Mouse (Mus musculus) monocyte, adult 5-6 weeks (primary cell): ENCODE results near the gene Fam78b. TPM values are rescaled to one million over a fixed set of nuclear protein-coding genes. Genes with fewer than 3 reads are reported as not detected.

Experiments used
- ATAC-seq: fragments of 153-309, 156-312 bp; replicated peaks from 2 replicates; pipeline ENCODE4 v1.8.0; 2017; ENCODE audit warnings: mild to moderate bottlenecking; ENCODE audit not compliant: low TSS enrichment, insufficient number of reproducible peaks, severe bottlenecking, poor library complexity, low FRiP score
- total RNA-seq: library from RNA; stranded (forward); fragments of 200-1000, 200-491, 200-594 nt; gene quantifications from 3 replicates; pipeline ENCODE4 v1.2.3, GENCODE M21; 2017

Fam78b gene
- total RNA-seq, 1 experiment from 2014 or later = 2.5 TPM

DNA sequence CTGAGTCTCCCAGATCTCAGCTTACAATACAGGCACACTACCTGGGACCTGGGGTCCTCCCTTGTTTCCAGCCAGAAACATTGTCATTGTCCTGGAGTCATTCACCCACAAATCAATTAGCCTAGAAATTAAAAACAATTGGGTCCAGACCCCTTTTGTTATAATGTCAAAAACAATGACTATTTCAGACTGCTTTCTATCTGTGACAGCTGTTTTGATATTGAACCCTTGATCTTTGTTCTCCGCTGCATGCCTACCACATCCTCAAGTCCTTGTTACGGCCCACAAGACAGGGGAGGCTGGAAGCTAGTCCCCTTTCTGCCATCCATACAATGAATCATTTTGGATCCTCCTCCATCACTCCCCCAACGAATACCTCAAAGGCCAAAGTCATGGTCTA lies 80.7 kb downstream of the Fam78b start:
- no peak for ATAC-seq

DNA sequence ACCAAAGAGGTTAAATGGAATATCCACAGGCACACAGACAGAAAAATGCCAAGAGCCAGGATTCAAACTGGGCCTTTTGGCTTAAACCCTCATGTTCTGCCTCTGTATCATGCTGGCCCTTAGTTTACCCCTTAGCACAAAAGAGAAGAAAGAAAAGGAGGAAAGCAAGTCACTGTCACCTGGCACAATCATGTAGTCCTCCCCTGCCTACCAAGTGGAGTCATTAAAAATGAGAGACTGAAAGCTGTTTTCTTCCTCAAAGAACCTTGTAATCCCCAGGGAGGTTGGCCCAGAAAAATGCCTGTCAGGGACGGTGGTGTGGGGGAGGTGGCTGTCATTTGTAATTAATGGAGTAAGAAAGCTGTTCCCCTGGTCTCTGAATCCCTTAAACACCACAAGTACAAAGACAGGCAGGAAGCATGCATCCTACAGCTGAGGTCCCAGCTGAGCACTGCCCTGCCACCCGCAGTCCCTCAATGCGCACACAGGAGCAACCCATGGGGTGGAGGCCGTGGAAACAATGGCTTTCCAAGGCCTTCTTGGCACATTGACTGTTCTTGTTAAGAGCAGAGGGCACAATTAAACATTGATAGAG lies 81.4 kb downstream of the Fam78b start:
- ATAC-seq = no peak

DNA sequence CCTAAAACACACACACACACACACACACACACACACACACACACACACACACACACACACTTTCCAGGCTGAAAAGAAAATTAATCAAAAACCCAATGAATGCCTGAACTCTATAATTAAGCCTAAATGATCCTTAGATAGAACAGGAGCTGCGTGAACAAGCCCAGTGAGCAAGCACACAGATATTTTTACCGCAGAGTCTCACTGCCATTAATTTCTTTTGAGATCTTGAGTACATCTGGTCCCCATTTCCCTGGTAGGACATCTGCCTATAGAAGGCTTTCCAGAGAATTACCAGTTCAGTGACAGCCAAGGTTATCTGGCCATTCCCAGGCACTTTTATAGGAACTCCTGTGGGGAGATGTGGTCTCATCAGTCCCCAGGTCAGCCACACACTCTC lies 82.0 kb downstream of the Fam78b start:
- no peak for ATAC-seq

DNA sequence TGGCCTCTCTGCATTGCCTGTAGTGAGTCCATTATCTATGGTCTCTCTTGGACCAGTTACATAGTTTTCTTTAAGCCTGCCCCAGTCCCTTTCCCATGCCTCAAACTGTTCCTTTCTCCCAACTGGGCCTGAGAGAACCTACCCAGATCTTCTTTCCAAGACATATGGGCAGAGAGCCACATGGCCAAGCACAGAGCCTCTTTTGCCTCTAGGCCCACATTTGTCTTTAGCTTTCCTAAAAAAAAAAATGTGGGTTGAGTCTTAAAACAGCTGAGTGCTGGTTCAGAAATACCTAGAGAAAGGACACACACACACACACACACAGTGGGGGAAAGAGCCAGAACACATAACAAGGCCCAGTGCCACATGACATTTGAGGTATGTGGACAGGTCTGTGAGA lies 83.1 kb downstream of the Fam78b start:
- no peak for ATAC-seq

DNA sequence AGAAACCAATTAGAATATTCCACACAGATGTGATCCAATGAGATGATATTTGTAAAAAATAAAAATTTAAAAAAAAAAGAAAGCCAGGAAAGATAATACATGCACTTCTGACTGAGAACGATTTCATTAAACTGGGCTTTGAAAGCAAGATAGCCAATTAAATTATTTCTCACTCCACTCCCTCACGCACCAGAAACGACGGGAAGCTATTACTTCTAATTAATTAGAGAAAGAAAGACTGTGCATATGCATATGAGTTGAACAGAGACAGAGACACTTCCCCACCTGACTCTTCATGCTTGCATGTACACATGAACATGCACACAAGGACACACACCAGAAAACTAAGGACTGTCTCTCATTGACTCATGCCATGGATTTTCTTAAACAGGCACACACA lies 84.2 kb downstream of the Fam78b start:
- ATAC-seq = no peak

DNA sequence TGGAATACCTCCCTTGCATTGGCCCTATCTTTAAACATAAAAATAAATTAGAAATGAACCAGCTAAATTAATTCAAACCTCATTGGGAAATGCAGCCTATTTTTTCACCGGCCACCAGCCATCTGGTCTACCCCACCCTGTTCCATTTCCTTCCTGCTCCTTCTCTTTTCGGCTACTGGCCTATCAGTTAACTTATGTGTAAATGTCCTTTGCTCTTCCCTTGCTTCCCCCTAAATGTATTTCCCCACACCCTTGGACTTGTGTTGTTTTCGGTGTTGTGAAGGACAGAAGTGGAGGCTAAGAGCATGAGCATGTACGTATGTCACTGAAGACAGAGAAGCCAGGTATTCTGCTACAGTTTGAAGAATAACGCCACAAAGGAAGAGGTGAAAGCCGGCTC lies 89.2 kb downstream of the Fam78b start:
- no peak for ATAC-seq

DNA sequence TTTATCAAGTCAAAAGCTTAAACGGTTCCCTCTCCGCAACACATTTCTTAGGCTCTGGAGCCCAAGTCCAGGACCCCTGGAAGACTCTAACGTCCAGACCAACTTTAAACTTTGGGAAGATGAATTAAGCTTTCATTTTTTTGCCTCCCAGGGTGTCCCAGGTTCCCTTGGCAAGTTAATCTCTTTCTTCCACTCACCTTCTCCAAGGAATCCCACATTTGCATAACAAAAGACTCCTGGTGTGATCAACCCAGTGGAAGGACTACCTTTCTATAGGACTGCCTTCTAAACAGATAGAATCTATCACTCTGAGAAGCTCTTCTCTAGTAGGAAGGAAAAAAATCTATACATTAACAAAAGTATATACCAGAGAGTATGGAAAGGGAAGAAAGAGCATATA lies 92.3 kb downstream of the Fam78b start:
- no peak for ATAC-seq

DNA sequence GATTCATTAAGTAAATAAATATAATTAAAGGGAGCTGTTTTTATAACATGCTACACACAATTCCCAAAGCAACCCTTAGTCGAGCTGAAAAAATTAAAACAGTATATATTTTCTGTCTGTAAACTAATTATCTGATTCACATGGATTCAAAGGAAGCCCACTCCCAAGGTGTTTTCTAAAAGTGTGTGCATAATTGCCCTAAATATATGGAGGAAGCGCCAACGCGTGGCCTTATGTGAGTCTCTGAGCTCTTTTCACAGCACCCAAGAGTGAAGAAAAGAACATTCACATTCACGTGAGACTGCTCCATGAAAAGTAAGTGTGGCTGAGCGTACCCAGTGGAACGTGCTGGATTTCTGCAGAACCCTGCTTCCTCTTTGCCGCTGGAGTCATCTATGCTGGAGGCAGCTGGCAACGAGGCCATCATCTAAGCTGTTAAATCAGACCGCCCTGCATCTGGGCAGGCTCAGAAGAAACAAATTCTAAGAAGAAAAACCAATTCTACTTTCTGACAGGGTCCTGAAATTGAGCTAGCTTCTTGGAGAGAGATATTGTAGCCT lies 93.5 kb downstream of the Fam78b start:
- ATAC-seq = no peak

DNA sequence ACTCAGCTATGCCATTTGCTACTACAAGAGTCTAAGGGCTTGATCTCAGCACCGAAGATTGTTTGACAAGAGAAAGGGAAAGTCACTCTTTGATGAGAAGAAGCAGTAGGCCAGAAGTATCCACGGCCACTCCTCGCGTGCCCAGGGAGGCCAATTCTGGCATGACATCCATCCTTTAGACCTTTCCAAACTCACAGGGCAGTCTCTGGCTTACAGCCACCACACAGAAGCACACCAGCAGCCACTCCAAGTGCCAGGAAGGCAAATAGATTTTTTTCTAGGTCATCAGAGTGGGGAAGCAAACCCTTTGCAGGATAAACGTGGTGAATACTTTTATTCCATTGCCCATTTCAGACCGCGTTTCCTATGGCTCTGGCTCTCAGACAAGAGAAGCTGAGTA lies 97.5 kb downstream of the Fam78b start:
- ATAC-seq = no peak

DNA sequence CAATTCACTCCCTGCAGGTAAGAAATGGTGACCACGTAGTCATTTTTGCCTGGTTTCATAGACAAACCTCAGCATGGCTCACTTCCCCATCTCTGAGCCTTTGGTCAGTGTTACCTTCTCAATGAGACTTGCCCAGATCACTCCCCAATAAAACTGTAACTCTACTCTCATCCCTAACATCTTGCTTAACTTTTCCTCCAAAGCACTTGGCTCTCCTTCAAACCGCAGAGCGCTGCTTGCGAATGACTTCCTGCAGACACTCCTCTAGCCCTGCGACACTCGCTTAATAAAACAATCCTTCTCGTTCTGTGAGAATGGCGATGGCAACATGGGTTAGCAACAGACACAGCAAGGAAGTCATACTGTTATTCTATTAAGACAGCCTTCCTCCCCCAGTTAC lies 100.8 kb downstream of the Fam78b start:
- ATAC-seq = no peak

DNA sequence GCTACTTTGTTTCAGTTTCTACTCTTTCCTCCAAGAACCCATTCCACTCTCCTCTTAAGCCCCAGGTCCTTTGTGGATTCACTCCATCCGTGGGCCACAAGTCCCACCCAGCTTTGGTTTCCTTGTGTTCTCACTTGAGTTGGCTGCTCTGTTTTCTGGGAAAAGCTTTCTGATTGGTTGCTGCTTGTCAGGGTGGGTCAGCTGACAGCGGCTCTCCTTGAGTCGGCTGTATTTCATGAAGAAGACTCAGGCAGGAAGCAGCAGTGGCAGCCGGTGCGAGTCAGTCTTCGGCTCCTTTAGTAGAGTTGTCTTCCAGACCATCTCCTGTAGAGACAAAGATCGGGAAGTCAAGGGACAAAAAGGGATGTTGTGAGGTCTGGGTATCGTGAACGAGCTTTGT lies 101.3 kb downstream of the Fam78b start:
- no peak for ATAC-seq

DNA sequence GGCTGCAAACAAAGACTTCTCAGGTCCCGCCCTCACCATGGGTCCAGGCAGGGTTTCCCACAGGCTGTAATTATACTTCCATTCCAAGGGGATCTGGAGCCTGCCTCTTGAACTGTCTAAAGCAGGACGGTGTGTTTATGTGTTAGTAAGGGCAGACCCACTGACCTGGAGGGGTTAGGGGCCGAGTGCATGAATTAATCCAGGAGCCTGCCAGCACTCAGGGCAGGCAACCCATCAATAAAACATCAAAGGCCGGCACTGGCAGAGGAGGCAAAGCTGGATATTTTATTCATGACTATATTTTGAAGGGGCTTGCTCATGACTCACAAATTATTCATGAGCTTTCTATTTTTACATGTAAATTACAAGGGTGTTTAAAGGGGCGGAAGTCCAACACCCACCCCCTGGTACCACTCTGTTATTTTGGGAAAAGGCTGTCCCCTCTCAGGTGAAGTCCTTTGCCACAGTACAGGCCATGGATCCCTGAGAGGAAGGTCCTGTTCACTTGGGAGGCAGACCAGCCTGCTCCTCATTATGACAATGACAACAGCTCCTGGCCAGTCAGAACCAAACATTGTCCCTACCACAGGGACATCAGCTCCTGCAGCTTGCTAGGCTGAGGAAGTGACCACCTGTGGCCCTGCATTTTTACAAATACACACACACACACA lies 103.9 kb downstream of the Fam78b start:
- ATAC-seq = no peak

DNA sequence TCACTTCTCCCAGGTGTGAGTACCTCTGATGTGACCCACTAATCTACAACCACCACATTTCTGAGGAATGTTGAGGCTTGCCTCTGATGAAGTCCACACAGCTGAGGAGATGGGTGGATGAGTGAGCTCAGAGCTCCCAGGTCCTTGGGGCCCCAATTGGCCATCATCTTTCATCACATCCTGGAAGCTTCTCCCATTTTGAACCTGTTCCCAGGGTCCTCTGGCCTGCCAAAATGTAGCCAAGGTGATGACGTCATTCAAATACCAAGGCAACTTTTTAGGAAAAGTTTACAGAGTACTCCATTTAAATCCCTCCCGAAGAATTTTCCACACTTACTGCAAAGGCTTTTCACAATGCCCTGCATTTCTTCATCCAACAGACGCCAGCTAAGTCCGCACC lies 104.7 kb downstream of the Fam78b start:
- no peak for ATAC-seq

DNA sequence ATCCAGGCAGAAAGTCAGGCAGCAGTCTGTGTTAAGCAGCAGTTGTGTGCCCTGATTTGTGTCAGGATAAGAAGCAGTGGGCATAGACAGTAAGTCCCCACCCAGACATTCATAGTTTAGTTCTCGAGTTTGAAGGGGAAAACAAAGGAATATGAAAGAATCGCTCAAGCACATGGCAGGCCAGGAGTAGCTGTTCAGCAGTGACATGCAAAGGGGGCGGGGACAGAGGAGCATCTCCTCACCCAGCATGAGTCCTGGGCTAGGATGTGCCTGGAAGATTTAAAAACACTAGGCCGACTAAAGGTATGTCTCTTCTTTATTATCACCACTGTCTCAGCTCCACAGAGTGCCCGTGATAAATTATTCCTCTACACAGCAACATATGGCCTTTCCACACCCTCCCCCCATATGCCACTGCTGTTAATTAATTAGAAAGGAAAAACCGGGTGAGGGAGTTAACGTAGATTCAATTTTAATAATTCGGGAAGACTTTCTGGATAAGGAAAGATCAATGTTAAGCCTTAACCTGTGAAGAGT lies 107.8 kb downstream of the Fam78b start:
- no peak for ATAC-seq

DNA sequence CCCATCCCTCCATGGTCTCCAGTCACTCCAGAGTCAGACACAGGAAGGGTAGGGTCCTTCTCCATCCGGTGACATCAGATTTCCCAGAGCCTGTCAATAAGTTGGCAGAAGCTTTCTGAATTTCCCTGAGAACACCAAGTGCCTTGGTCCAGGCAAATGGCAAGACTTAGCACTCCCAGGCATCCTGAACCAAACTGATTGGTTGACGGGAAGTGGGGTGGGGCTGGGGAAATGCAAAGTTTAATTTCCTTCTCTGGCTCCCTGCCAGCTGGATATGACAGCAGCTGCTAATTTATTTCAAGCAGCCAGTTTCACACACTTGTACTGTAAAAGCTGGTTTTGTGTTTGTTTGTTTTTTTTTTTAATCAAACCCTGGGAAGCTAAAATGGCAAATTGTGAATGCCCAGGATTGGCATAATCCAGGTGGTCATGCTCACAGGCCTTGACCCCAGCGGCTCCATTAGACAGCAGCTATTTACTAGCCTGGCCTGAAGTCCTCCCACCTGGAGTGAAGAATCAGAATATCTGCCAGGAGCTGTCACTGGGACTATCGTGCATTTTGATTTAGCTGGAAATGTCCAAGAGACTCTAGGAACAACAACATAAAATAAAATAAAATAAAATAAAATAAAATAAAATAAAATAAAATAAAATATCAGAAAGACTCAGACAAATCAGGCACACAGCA lies 113.3 kb downstream of the Fam78b start:
- ATAC-seq = no peak

DNA sequence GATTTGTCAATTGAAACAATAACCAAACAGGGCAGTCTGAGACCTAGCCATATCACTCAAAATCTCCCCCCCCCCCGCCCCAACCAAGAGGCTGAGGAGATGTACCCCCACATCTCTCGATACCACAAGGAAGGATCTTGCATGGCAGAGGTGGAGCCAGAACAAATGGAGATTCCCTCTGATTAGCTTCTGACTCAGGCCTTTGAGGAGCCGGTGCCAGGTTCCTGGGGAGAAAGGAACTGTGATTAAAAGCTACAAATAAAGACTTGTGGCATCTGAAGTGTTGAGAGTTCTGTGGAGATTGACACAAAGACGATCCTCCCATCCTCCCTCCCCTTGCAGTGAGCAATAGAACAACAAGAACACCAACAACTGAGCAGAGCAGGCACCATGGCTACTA lies 113.9 kb downstream of the Fam78b start:
- ATAC-seq = no peak

DNA sequence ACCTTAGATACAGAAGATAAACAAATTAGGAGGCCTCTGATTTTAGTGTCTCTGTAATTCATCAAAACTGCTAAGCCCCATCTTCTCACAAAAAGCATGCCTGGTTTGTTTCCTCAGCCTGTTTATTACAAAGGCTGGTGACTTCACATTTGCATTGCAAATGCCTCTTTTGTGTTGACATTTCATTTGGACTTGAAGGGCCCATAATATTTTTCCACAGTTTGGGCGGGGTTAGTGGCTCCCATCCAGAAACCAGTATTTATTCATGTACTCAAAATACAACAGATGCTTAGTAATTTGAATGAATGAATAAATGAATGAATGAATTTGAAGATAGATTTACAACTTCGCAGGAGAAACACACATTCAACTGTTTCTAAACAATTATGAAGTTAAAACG lies 115.5 kb downstream of the Fam78b start:
- no peak for ATAC-seq

DNA sequence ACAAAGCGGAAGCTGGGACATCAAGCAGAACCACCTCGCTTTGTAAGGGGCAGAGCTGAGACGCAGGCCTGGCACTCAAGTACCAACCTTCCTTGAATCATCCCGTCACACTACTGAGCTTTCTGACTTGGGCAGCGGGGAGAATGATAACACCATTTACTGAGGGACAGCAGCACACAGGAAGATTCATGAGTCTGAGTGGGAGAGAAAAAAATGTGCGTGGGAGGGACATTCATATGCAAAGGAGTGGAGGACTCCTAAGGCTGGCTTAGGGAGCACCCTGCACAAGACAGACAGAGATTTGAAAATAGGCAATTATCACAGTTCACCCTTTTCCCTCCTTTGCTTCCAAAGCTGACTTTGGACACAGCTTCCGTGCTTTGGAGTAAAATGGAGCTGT lies 117.8 kb downstream of the Fam78b start:
- no peak for ATAC-seq

DNA sequence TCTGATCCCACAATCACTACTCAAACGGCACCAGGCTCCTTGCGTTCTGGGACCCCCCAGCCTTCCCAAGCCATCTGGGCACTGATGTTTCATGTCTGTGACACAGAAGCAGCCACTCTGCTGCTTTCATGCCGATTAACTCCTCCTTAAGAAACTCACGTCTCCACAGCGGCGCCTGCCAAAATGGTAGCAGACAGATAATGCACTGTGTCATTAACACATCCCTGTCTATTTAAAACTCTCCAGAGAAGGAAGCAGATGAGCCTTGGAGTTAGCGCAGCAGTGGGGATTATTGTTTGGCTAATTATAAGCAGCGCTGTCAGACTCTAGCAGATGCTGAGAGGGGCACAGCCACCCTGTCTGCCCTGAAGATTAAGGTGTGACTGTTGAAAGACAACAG lies 118.2 kb downstream of the Fam78b start:
- no peak for ATAC-seq

DNA sequence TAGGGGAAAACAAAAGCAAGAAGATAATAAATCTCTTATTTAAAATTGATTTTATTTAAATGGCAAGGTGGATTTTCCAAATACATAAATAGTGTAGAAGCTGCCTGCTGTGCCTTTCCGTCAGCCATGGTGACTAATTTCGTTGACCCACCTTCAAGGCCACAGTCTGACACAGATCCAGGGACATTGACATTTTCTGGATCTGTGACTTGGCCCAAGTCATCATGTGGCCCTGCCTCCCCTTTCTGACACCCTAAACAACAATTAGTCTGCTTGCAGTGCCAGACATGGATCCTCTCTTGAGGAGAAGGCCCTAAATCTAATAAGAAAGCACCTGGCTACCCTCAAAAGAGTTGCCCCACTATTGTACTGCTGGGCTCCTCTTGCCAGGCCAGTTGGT lies 121.2 kb downstream of the Fam78b start:
- no peak for ATAC-seq
